Mouse (Mus musculus): ENCODE results near the gene Tedc2. TPM values are rescaled to one million over a fixed set of nuclear protein-coding genes. Genes with fewer than 3 reads are reported as not detected.
A peak's percentile ranks its signal among the peaks of the same experiment; 100 is the strongest.

The Tedc2 gene
- polyA plus RNA-seq, 1 experiment = 4.0 TPM

DNA sequence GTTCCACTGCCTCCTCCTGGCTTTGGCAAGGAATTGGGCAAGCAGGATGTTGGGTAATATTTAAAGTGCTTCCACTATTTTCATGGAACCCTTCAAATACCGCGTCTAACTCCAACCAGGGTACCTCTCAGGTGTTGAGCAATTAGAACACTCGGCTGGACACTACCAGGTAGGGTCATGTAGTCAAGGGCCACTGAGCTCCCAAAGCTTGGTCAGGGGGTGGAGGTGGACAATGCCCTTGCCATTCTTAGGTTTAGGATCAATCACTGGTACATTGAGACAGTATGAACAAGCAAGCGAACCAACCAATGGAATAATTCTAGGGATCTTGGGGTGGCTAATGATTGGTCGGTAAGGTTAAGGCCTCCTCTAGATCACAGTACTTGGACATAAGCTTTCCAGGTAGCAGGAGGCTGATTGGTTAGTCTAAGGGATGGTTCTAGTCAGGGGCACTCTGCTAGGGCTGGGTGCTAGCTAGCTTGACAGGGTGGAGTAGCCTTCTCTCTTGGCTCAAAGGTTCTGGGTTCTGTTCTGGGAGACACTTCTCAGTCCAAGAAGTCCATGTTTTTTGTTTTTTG is 8.1 kb downstream of the Tedc2 start:
- H3K4me1 ChIP-seq (ENCODE audit: control insufficient read depth, insufficient read depth, low read length) = peaks cover 26% of the 10 kb centered on the region
- H3K27me3 ChIP-seq (ENCODE audit: control insufficient read depth, insufficient read depth, low read length) = no peaks in the 10 kb centered on the region
- no peaks in the 10 kb centered on the region for H3K36me3 ChIP-seq (ENCODE audit: control insufficient read depth, insufficient read depth, low read length)
- H3K27ac ChIP-seq (ENCODE audit: control insufficient read depth, insufficient read depth, low read depth, low read length) = no peak overlapping the region
- H3K4me3 ChIP-seq (ENCODE audit: control insufficient read depth, low read depth, low read length) = no peak overlapping the region
- TF ChIP-seq CTCF (IDR thresholded peaks at IDR 0.05; ENCODE audit: control insufficient read depth, insufficient read depth, insufficient replicate concordance, low read depth, low read length) (no peak), POLR2A (IDR thresholded peaks at IDR 0.05; ENCODE audit: control insufficient read depth, low read depth, low read length) (no peak)

DNA sequence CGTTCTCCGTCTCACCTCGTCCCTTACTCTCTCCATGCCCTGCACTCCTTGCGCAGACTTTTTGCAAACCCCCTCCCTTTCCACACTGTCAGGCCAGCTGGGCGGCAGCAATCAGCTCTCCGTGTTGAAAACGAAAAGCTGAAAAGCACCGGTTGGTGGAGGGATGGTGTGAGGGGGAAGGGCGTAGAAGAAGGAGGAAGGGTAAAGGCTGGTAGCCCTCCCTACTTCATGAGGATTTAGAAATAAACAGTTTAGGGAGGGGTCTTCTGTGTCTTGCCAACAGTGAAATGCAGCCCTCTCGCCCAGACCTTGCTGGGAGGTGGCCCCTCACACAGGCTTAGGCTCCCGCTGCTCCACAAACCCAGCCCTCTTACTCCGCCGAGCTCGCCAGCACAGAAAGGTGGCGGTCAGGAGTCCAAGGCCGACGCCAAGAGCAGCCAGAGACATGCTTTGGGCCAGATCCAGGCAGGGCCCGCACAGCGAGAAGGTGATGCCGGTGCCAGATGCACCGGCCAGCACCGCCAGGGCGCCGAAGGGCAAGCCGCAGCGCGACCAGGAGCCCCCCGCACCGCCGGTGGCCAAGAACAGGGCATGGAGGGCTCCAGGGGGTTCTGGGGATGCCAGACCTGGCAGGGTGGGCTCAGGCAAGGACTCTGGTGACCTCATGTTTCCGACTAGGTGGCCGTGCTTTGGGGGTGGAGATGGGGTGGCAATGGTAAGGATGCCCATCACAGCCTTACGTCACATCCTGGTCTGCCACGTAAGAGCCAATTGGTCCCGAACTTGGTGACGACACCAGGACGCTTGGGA is 8.8 kb downstream of the Tedc2 start:
- H3K4me3 ChIP-seq (ENCODE audit: control insufficient read depth, low read depth, low read length) = peak overlapping the region; percentile 8; the same call in 1 of the 2 replicates
- H3K36me3 ChIP-seq (ENCODE audit: control insufficient read depth, insufficient read depth, low read length) = no peaks in the 10 kb centered on the region
- H3K27me3 ChIP-seq (ENCODE audit: control insufficient read depth, insufficient read depth, low read length) = no peaks in the 10 kb centered on the region
- no peak for TF ChIP-seq CTCF (IDR thresholded peaks at IDR 0.05; ENCODE audit: control insufficient read depth, insufficient read depth, insufficient replicate concordance, low read depth, low read length)
- peaks cover 33% of the 10 kb centered on the region for H3K4me1 ChIP-seq (ENCODE audit: control insufficient read depth, insufficient read depth, low read length)
- H3K27ac ChIP-seq (ENCODE audit: control insufficient read depth, insufficient read depth, low read depth, low read length) = no peak overlapping the region

- H3K36me3 ChIP-seq (ENCODE audit: control insufficient read depth, insufficient read depth, low read length) = no peaks in the 10 kb centered on the region
- no peak overlapping the region for H3K4me3 ChIP-seq (ENCODE audit: control insufficient read depth, low read depth, low read length)
- H3K27ac ChIP-seq (ENCODE audit: control insufficient read depth, insufficient read depth, low read depth, low read length) = no peak overlapping the region
- H3K4me1 ChIP-seq (ENCODE audit: control insufficient read depth, insufficient read depth, low read length) = peaks cover 45% of the 10 kb centered on the region
- TF ChIP-seq POLR2A (IDR thresholded peaks at IDR 0.05; ENCODE audit: control insufficient read depth, low read depth, low read length) = no peak
- no peak for TF ChIP-seq CTCF (IDR thresholded peaks at IDR 0.05; ENCODE audit: control insufficient read depth, insufficient read depth, insufficient replicate concordance, low read depth, low read length)
- H3K27me3 ChIP-seq (ENCODE audit: control insufficient read depth, insufficient read depth, low read length) = no peaks in the 10 kb centered on the region
Measured at GRCm38 (mm10) chr17:24210591-24210990, 10.1 kb downstream of the Tedc2 start.

DNA sequence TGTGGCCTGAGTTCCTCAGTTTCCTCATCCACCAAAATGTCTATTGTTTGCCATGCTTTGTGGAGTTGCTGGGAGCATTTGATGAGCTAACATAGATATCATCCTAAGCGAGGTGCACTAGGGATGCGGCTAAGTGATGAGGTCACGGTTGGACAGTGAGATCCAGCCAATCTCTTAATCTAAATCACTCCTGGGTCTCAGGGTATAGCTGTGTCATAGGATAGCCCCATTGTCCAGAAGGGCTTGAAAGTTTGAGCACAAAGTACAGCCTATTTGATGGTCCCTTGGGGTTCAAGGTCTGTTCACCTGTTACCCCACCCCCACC is 10.8 kb downstream of the Tedc2 start:
- peaks cover 47% of the 10 kb centered on the region for H3K4me1 ChIP-seq (ENCODE audit: control insufficient read depth, insufficient read depth, low read length)
- no peak overlapping the region for H3K27ac ChIP-seq (ENCODE audit: control insufficient read depth, insufficient read depth, low read depth, low read length)
- H3K4me3 ChIP-seq (ENCODE audit: control insufficient read depth, low read depth, low read length) = no peak overlapping the region
- no peaks in the 10 kb centered on the region for H3K27me3 ChIP-seq (ENCODE audit: control insufficient read depth, insufficient read depth, low read length)
- TF ChIP-seq CTCF (IDR thresholded peaks at IDR 0.05; ENCODE audit: control insufficient read depth, insufficient read depth, insufficient replicate concordance, low read depth, low read length) (no peak), POLR2A (IDR thresholded peaks at IDR 0.05; ENCODE audit: control insufficient read depth, low read depth, low read length) (no peak)
- no peaks in the 10 kb centered on the region for H3K36me3 ChIP-seq (ENCODE audit: control insufficient read depth, insufficient read depth, low read length)

GRCm38 (mm10) chr17:24209043-24209915 is 11.4 kb downstream of the Tedc2 start, which contains the start of gene Ntn3:
TSS of gene Ntn3 (minus strand) at chr17:24209531.
- peak within 1 kb of the TSS; percentile 67 for H3K4me3 ChIP-seq (ENCODE audit: control insufficient read depth, low read depth, low read length)
- no peak within 1 kb of the TSS for H3K27ac ChIP-seq (ENCODE audit: control insufficient read depth, insufficient read depth, low read depth, low read length)
- TF ChIP-seq POLR2A (IDR thresholded peaks at IDR 0.05; ENCODE audit: control insufficient read depth, low read depth, low read length) (0 out of 2 replicates have a peak, but pooled peaks have one; percentile 16), CTCF (IDR thresholded peaks at IDR 0.05; ENCODE audit: control insufficient read depth, insufficient read depth, insufficient replicate concordance, low read depth, low read length) (no peak)
- H3K4me1 ChIP-seq (ENCODE audit: control insufficient read depth, insufficient read depth, low read length) = peaks cover 53% of the 10 kb centered on the region
- H3K36me3 ChIP-seq (ENCODE audit: control insufficient read depth, insufficient read depth, low read length) = no peaks in the 10 kb centered on the region
- H3K27me3 ChIP-seq (ENCODE audit: control insufficient read depth, insufficient read depth, low read length) = no peaks in the 10 kb centered on the region

- peaks cover 53% of the 10 kb centered on the region for H3K4me1 ChIP-seq (ENCODE audit: control insufficient read depth, insufficient read depth, low read length)
- TF ChIP-seq CTCF (IDR thresholded peaks at IDR 0.05; ENCODE audit: control insufficient read depth, insufficient read depth, insufficient replicate concordance, low read depth, low read length) (no peak), POLR2A (IDR thresholded peaks at IDR 0.05; ENCODE audit: control insufficient read depth, low read depth, low read length) (no peak)
Measured at GRCm38 (mm10) chr17:24208641-24209042, 12.0 kb downstream of the Tedc2 start.

More at GRCm38 (mm10) chr17:24208641-24209042, 12.0 kb downstream of the Tedc2 start:
- H3K36me3 ChIP-seq (ENCODE audit: control insufficient read depth, insufficient read depth, low read length) = no peaks in the 10 kb centered on the region
- no peaks in the 10 kb centered on the region for H3K27me3 ChIP-seq (ENCODE audit: control insufficient read depth, insufficient read depth, low read length)
- H3K27ac ChIP-seq (ENCODE audit: control insufficient read depth, insufficient read depth, low read depth, low read length) = no peak overlapping the region
- peak overlapping the region; percentile 67 for H3K4me3 ChIP-seq (ENCODE audit: control insufficient read depth, low read depth, low read length)

Data from testis, adult 2 months (tissue).